ENCODE assay signal across 8 mouse cellular contexts in genomic region chr2:164443051-164443437, GRCm38 (mm10). TPM values are rescaled to one million over a fixed set of nuclear protein-coding genes. Genes with fewer than 3 reads are reported as not detected.
A peak's percentile ranks its signal among the peaks of the same experiment; 100 is the strongest.
DNase-seq lines count a peak whose midpoint lies in the region; ATAC-seq and TF ChIP-seq lines count a peak whose summit lies in the region.

No protein-coding gene starts in this region.

- DNase-seq in Muller cell, postnatal 12 days (ENCODE audit: inconsistent ontology term): peak; percentile 96
- DNase-seq in cerebellum, postnatal 25 days: peak; percentile 48 to 67
- DNase-seq in gastrocnemius, adult 2 months: peak; percentile 93
- peak; percentile 70 to 75 for DNase-seq in left cerebral cortex, postnatal 14 days (ENCODE audit: low spot score in 2 of 2)
- DNase-seq in right cerebral cortex, adult 2 months (ENCODE audit: low spot score in 2 of 2): peak; percentile 57 to 76
- peak; percentile 98 for DNase-seq in urinary bladder, adult 2 months (ENCODE audit: low spot score)

- H3K27me3 ChIP-seq in hindbrain, embryonic 16.5 days (replicated peaks; ENCODE audit: control insufficient read depth, insufficient read depth, low read length): peaks cover 13% of the 10 kb centered on the region
- H3K27me3 ChIP-seq in megakaryocyte, embryonic 14.5 days (replicated peaks): peaks cover 78% of the 10 kb centered on the region

- peak overlapping the region; percentile 95 for H3K4me2 ChIP-seq in hindbrain, embryonic 16.5 days (ENCODE audit: low read length)

- H3K4me3 ChIP-seq in gastrocnemius, adult 2 months: peak overlapping the region; percentile 86
- H3K4me3 ChIP-seq in hindbrain, embryonic 16.5 days (ENCODE audit: low read length): peak overlapping the region; percentile 55
- H3K4me3 ChIP-seq in megakaryocyte, embryonic 14.5 days (replicated peaks): peak overlapping the region; percentile 87

- H3K36me3 ChIP-seq in hindbrain, embryonic 16.5 days (ENCODE audit: control insufficient read depth, insufficient read depth, low read length): no peaks in the 10 kb centered on the region
- H3K36me3 ChIP-seq in megakaryocyte, embryonic 14.5 days (replicated peaks; ENCODE audit: low read length): no peaks in the 10 kb centered on the region

- no peaks in the 10 kb centered on the region for H3K9me3 ChIP-seq in hindbrain, embryonic 16.5 days (ENCODE audit: control insufficient read depth, low read length)
- H3K9me3 ChIP-seq in megakaryocyte, embryonic 14.5 days: no peaks in the 10 kb centered on the region

- TF ChIP-seq CTCF in gastrocnemius, adult 2 months (IDR thresholded peaks at IDR 0.05): peak; percentile 36

- H3K4me1 ChIP-seq in hindbrain, embryonic 16.5 days (ENCODE audit: control insufficient read depth, insufficient read depth, low read depth, low read length): peaks cover 21% of the 10 kb centered on the region
- H3K4me1 ChIP-seq in megakaryocyte, embryonic 14.5 days: peaks cover 23% of the 10 kb centered on the region

- WGBS in hindbrain, embryonic 16.5 days: 0% methylated on average over 20 of the region's 26 CpGs

- peak; percentile 92 for ATAC-seq in hindbrain, embryonic 16.5 days

- H3K27ac ChIP-seq in gastrocnemius, adult 2 months: peak overlapping the region; percentile 97
- H3K27ac ChIP-seq in hindbrain, embryonic 16.5 days (ENCODE audit: low read depth, low read length): no peak overlapping the region; the same call in 1 of the 2 replicates

- peak overlapping the region; percentile 68 for H3K9ac ChIP-seq in hindbrain, embryonic 16.5 days (ENCODE audit: low read depth, low read length)

- intact Hi-C loops in gastrocnemius, adult 2 months (cut with DNase I): no loop called here
- intact Hi-C loops in left cerebral cortex, postnatal 14 days (cut with DNase I): no loop called here

RNA-seq across cellular contexts. Expression of gene Sdc4, which starts 0.6 kb away (rescaled TPM):
- total RNA-seq in gastrocnemius, adult 2 months (2021): 10 to 100 TPM; 39.8 to 95.4 TPM
- 13.0 and 15.3 TPM in 2 replicates for polyA plus RNA-seq in hindbrain, embryonic 16.5 days (2015; fragmentation: Nextera tagmentation; extraction: Ambion mirVana)
- 10 to 100 TPM; 60.0 to 79.0 TPM for total RNA-seq in left cerebral cortex, postnatal 14 days (2021)
- polyA plus RNA-seq in megakaryocyte, embryonic 14.5 days (2012; ENCODE audit: insufficient read depth, low replicate concordance): 0.78 and 6.1 TPM in 2 replicates
- polyA plus RNA-seq in urinary bladder, adult 2 months (2012; rRNA removed): 150 and 162 TPM in 2 replicates

RNA-seq across cellular contexts. Expression of gene Sys1, which starts 13.7 kb away (rescaled TPM):
- 10 to 100 TPM; 21.7 to 24.7 TPM for total RNA-seq in gastrocnemius, adult 2 months (2021)
- 89.7 and 95.6 TPM in 2 replicates for polyA plus RNA-seq in hindbrain, embryonic 16.5 days (2015; fragmentation: Nextera tagmentation; extraction: Ambion mirVana)
- total RNA-seq in left cerebral cortex, postnatal 14 days (2021): 10 to 100 TPM; 38.0 to 44.4 TPM
- 63.1 and 105 TPM in 2 replicates for polyA plus RNA-seq in megakaryocyte, embryonic 14.5 days (2012; ENCODE audit: insufficient read depth, low replicate concordance)
- polyA plus RNA-seq in urinary bladder, adult 2 months (2012; rRNA removed): 38.9 and 45.9 TPM in 2 replicates

RNA-seq across cellular contexts. Expression of gene Gm20458, which starts 17.7 kb away (rescaled TPM):
- 1 to 10 TPM; 7.6 to 9.4 TPM for total RNA-seq in gastrocnemius, adult 2 months (2021)
- 4.1 and 12.3 TPM in 2 replicates for polyA plus RNA-seq in hindbrain, embryonic 16.5 days (2015; fragmentation: Nextera tagmentation; extraction: Ambion mirVana)
- 10 to 100 TPM in 1 of 2 experiments, 1 to 10 TPM in 1; 1.9 to 12.2 TPM for total RNA-seq in left cerebral cortex, postnatal 14 days (2021)
- polyA plus RNA-seq in megakaryocyte, embryonic 14.5 days (2012; ENCODE audit: insufficient read depth, low replicate concordance): 2.4 TPM in 1 of 2 replicates, not detected in the other
- 3.0 and 4.4 TPM in 2 replicates for polyA plus RNA-seq in urinary bladder, adult 2 months (2012; rRNA removed)

RNA-seq across cellular contexts. Expression of gene Trp53tg5, which starts 30.5 kb away (rescaled TPM):
- total RNA-seq in gastrocnemius, adult 2 months (2021): not detected
- polyA plus RNA-seq in hindbrain, embryonic 16.5 days (2015; fragmentation: Nextera tagmentation; extraction: Ambion mirVana): not detected in 2 replicates
- total RNA-seq in left cerebral cortex, postnatal 14 days (2021): not detected
- not detected in 2 replicates for polyA plus RNA-seq in megakaryocyte, embryonic 14.5 days (2012; ENCODE audit: insufficient read depth, low replicate concordance)
- polyA plus RNA-seq in urinary bladder, adult 2 months (2012; rRNA removed): not detected in 2 replicates

RNA-seq across cellular contexts. Expression of gene Matn4, which starts 38.1 kb away (rescaled TPM):
- total RNA-seq in gastrocnemius, adult 2 months (2021): 1 to 10 TPM in 1 of 2 experiments, under 1 TPM in 1; 0.56 to 1.7 TPM
- 3.8 TPM in 2 replicates for polyA plus RNA-seq in hindbrain, embryonic 16.5 days (2015; fragmentation: Nextera tagmentation; extraction: Ambion mirVana)
- 10 to 100 TPM; 13.4 to 15.0 TPM for total RNA-seq in left cerebral cortex, postnatal 14 days (2021)
- not detected in 2 replicates for polyA plus RNA-seq in megakaryocyte, embryonic 14.5 days (2012; ENCODE audit: insufficient read depth, low replicate concordance)
- 3.1 and 3.4 TPM in 2 replicates for polyA plus RNA-seq in urinary bladder, adult 2 months (2012; rRNA removed)
